Mouse (Mus musculus) CD4-positive naive resting alpha-beta T cell, adult 76 days (primary cell): ENCODE results near the gene Dip2a. TPM values are rescaled to one million over a fixed set of nuclear protein-coding genes. Genes with fewer than 3 reads are reported as not detected.

Experiments
- total RNA-seq: library from RNA; stranded (reverse); gene quantifications from one replicate; pipeline ENCODE4 v1.2.4, GENCODE M21; 2023

Gene Dip2a
- 4.8 TPM for total RNA-seq

GRCm38 (mm10) chr10:76344711-76345539, at the start of gene Dip2a:
TSS of gene Dip2a (minus strand) at chr10:76345291.

GRCm38 (mm10) chr10:76253536-76253935, 91.6 kb downstream of the Dip2a start, which contains the start of gene S100b:
TSS of gene S100b (plus strand) at chr10:76253853.

GRCm38 (mm10) chr10:76237341-76238225, 107.5 kb downstream of the Dip2a start, which contains the start of gene Prmt2:
TSS of gene Prmt2 (minus strand) at chr10:76237865.

Other genes starting within 250 kb of the Dip2a start
- gene Slc5a4b, start 234.3 kb downstream of the Dip2a start, total RNA-seq, result not detected
- not detected for gene Slc5a4a, start 197.8 kb downstream of the Dip2a start, total RNA-seq
- 9.1 TPM for gene Prmt2, start 107.4 kb downstream of the Dip2a start, total RNA-seq
- gene S100b, start 91.4 kb downstream of the Dip2a start, total RNA-seq, result not detected
- gene AC141477.1, start 95.2 kb upstream of the Dip2a start, total RNA-seq, result 33.7 TPM
- gene Pcnt, start 97.5 kb upstream of the Dip2a start, total RNA-seq, result 71.0 TPM
- not detected for gene 2610028H24Rik, start 103.8 kb upstream of the Dip2a start, total RNA-seq
- gene Mcm3ap, start 123.6 kb upstream of the Dip2a start, total RNA-seq, result 81.0 TPM
- gene Ybey, start 123.8 kb upstream of the Dip2a start, total RNA-seq, result 1.4 TPM
- gene Lss, start 186.3 kb upstream of the Dip2a start, total RNA-seq, result 21.3 TPM
- 0.59 TPM for gene Spatc1l, start 217.0 kb upstream of the Dip2a start, total RNA-seq
- gene Ftcd, start 230.4 kb upstream of the Dip2a start, total RNA-seq, result not detected